Mouse (Mus musculus) stomach, embryonic 14.5 days (tissue): ENCODE data around the gene Spata18. TPM values are rescaled to one million over a fixed set of nuclear protein-coding genes. Genes with fewer than 3 reads are reported as not detected.

Experiments used
- ATAC-seq: fragments of 200-750 bp; cut with Nextera tagmentation; 2 replicates; pipeline ENCODE4 v1.8.0; 2017; ENCODE audit warnings: low read depth, moderate TSS enrichment; ENCODE audit not compliant: insufficient number of reproducible peaks, insufficient read depth, low FRiP score
- H3K27ac ChIP-seq: fragments of 300-500 bp; sonication (generic); 2 replicates; pipeline ENCODE4 v1.5.1; 2014; ENCODE audit warnings: mild to moderate bottlenecking, low read length, moderate library complexity, mixed read lengths
- H3K27me3 ChIP-seq: fragments of 300-500 bp; sonication (generic); 2 replicates; pipeline ENCODE4 v1.6.1; 2014; ENCODE audit warnings: low read length, control low read depth, mixed read lengths; ENCODE audit not compliant: control insufficient read depth, insufficient read depth
- H3K36me3 ChIP-seq: fragments of 300-500 bp; sonication (generic); 2 replicates; pipeline ENCODE4 v1.6.1; 2014; ENCODE audit warnings: mild to moderate bottlenecking, control low read depth, low read length, moderate library complexity, mixed read lengths; ENCODE audit not compliant: control insufficient read depth, insufficient read depth
- H3K4me1 ChIP-seq: fragments of 300-500 bp; sonication (generic); 2 replicates; pipeline ENCODE4 v1.6.1; 2014; ENCODE audit warnings: low read length, control low read depth, mixed read lengths; ENCODE audit not compliant: control insufficient read depth, insufficient read depth
- H3K4me2 ChIP-seq: fragments of 300-500 bp; sonication (generic); replicated peaks from 2 replicates; pipeline ENCODE4 v1.6.1; 2014; ENCODE audit warnings: low read depth, low read length, control low read depth
- H3K4me3 ChIP-seq: fragments of 300-500 bp; sonication (generic); 2 replicates; pipeline ENCODE4 v1.5.1; 2014; ENCODE audit warnings: low read depth, low read length, control low read depth
- H3K9ac ChIP-seq: fragments of 300-500 bp; sonication (generic); replicated peaks from 2 replicates; pipeline ENCODE4 v1.6.1; 2014; ENCODE audit warnings: low read depth, mild to moderate bottlenecking, control low read depth, low read length, moderate library complexity, mixed read lengths
- H3K9me3 ChIP-seq: fragments of 300-500 bp; sonication (generic); 2 replicates; pipeline ENCODE4 v1.6.1; 2016; ENCODE audit warnings: low read depth, low read length, control low read depth; ENCODE audit not compliant: control insufficient read depth
- WGBS: fragments of 180-500 bp; shearing (Covaris S2); extraction: QIAGEN DNeasy Blood & Tissue Kit; methylation state at CpG from one replicate; pipeline ENCODE4 v1.1.7; 2014; 5-methylcytosine and 5-hydroxymethylcytosine counted together
- polyA plus RNA-seq: library from polyadenylated mRNA; unstranded; fragments of >200 nt; fragmentation: Nextera tagmentation; extraction: Ambion mirVana; gene quantifications from 2 replicates; pipeline ENCODE4 v1.2.1, GENCODE M21; 2014

The Spata18 gene
- polyA plus RNA-seq, 1 experiment from 2014 or later: 0.36 TPM

DNA sequence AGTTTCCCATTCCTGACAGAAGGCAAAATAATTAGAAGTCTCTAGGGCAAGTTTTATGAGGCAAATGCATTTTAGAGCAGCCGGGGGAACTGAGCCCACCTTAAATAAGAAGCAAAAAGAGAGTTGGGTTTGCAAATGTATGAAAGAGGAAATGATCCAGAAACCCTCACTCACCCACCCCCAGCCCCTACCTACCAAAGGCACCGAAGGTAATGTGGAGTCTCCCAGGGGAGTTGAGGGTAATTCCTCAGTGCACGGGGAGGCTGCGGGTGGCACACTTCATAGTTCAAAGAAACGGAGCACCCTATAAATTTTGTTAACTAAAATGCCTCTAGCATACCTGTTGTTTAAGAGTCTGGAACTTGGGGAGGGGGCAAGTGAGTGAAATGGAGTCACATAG is 54.1 kb downstream of the Spata18 start:
- 92% methylated on average over 5 of the region's 5 CpGs for WGBS
- no peak overlapping the region for H3K9ac ChIP-seq
- no peaks in the 10 kb centered on the region for H3K9me3 ChIP-seq
- H3K4me1 ChIP-seq: peaks cover 10% of the 10 kb centered on the region; the same call in 1 of the 2 replicates
- ATAC-seq: no peak
- H3K36me3 ChIP-seq: no peaks in the 10 kb centered on the region
- no peaks in the 10 kb centered on the region for H3K27me3 ChIP-seq
- H3K4me3 ChIP-seq: no peak overlapping the region
- H3K4me2 ChIP-seq: no peak overlapping the region
- H3K27ac ChIP-seq: no peak overlapping the region

- no peaks in the 10 kb centered on the region for H3K36me3 ChIP-seq
Measured at GRCm38 (mm10) chr5:73712852-73713251, 61.7 kb downstream of the Spata18 start.

GRCm38 (mm10) chr5:73716941-73717340 is 65.8 kb downstream of the Spata18 start:
- no peak for ATAC-seq
- Histone ChIP-seq H3K4me3 (no peak overlapping the region), H3K36me3 (no peaks in the 10 kb centered on the region), H3K27me3 (no peaks in the 10 kb centered on the region), H3K4me1 (no peaks in the 10 kb centered on the region), H3K9me3 (no peaks in the 10 kb centered on the region), H3K4me2 (no peak overlapping the region), H3K9ac (no peak overlapping the region), H3K27ac (no peak overlapping the region)
- 65% methylated on average over 2 of the region's 2 CpGs for WGBS

More at GRCm38 (mm10) chr5:73712852-73713251, 61.7 kb downstream of the Spata18 start:
- no peaks in the 10 kb centered on the region for H3K27me3 ChIP-seq
- no peak overlapping the region for H3K9ac ChIP-seq
- H3K9me3 ChIP-seq: no peaks in the 10 kb centered on the region
- ATAC-seq: no peak
- no peaks in the 10 kb centered on the region for H3K4me1 ChIP-seq
- H3K27ac ChIP-seq: no peak overlapping the region
- 62% methylated on average over 7 of the region's 7 CpGs for WGBS
- H3K4me2 ChIP-seq: no peak overlapping the region
- H3K4me3 ChIP-seq: no peak overlapping the region

GRCm38 (mm10) chr5:73721682-73722282 is 70.6 kb downstream of the Spata18 start:
- ATAC-seq: no peak
- Histone ChIP-seq H3K4me2 (no peak overlapping the region), H3K36me3 (no peaks in the 10 kb centered on the region), H3K4me1 (no peaks in the 10 kb centered on the region), H3K9ac (no peak overlapping the region), H3K4me3 (no peak overlapping the region), H3K27me3 (no peaks in the 10 kb centered on the region), H3K27ac (no peak overlapping the region), H3K9me3 (no peaks in the 10 kb centered on the region)
- 54% methylated on average over 21 of the region's 21 CpGs for WGBS

GRCm38 (mm10) chr5:73725981-73726380 is 74.8 kb downstream of the Spata18 start:
- Histone ChIP-seq H3K9ac (no peak overlapping the region), H3K4me2 (no peak overlapping the region), H3K4me1 (no peaks in the 10 kb centered on the region), H3K9me3 (no peaks in the 10 kb centered on the region), H3K27me3 (no peaks in the 10 kb centered on the region), H3K27ac (no peak overlapping the region), H3K36me3 (no peaks in the 10 kb centered on the region), H3K4me3 (no peak overlapping the region)
- ATAC-seq: no peak
- WGBS: 82% methylated on average over 4 of the region's 4 CpGs

DNA sequence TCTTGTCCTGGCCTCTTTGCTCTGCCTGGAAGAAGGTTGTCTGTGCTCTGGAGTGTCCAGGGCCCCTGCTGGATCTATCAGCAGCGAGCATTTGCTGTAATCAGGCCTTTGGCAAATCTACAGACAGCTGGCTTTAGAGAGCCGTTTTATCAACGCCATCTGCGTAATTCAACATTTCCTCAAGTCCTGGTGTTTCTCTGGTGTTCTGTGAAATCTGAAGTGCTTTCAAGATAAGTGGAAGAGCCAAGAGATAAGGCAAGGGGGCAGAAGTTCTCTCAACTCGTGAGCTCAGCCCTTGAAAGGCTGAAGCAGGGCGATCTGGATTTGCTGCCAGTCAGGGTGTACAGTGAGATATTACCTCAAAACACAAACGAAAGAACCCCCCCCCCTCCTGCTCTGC is 77.5 kb downstream of the Spata18 start:
- Histone ChIP-seq H3K9ac (no peak overlapping the region), H3K36me3 (no peaks in the 10 kb centered on the region), H3K4me3 (no peak overlapping the region), H3K9me3 (no peaks in the 10 kb centered on the region), H3K27ac (no peak overlapping the region), H3K27me3 (no peaks in the 10 kb centered on the region), H3K4me2 (no peak overlapping the region), H3K4me1 (no peaks in the 10 kb centered on the region)
- 48% methylated on average over 7 of the region's 7 CpGs for WGBS
- no peak for ATAC-seq

Other genes with a start within 250 kb of the Spata18 start
- not detected in 2 replicates for gene Cwh43, start 245.3 kb upstream of the Spata18 start, polyA plus RNA-seq
- gene Dcun1d4, start 170.4 kb upstream of the Spata18 start, polyA plus RNA-seq: 29.4 and 33.3 TPM in 2 replicates
- 0.82 TPM in 1 of 2 replicates, not detected in the other for gene Lrrc66, start 18.9 kb upstream of the Spata18 start, polyA plus RNA-seq
- gene Sgcb, start 3.6 kb upstream of the Spata18 start, polyA plus RNA-seq: 30.6 and 32.1 TPM in 2 replicates